18 mouse cellular contexts compared by ENCODE assay signal in genomic region chr6:100500741-100501140, GRCm38 (mm10).
A peak's percentile ranks its signal among the peaks of the same experiment; 100 is the strongest.
DNase-seq lines count a peak whose midpoint lies in the region; ATAC-seq and TF ChIP-seq lines count a peak whose summit lies in the region.
"Had no signal": no experiment of that assay in that cellular context is flagged by ENCODE, and none has a peak within 500 bp of the region (broad histone marks: within the 10 kb centered on the region; RNA-seq: fewer than 3 reads in every experiment).

No protein-coding gene starts in this region.

- peak; percentile 43 to 60 for DNase-seq in heart, adult 18-20 months
- no peak for DNase-seq in heart, embryonic 10.5 days (ENCODE audit: low spot score)
- peak; percentile 72 for DNase-seq in MN1 (ENCODE audit: low spot score)
- peak; percentile 73 for DNase-seq in adipocyte (ENCODE audit: low spot score)
- DNase-seq in heart, postnatal 25 days (ENCODE audit: low spot score), result peak; percentile 22
- no peak for DNase-seq in stomach, postnatal 0 days (ENCODE audit: low spot score)
- DNase-seq in kidney, adult 9 months, result no peak
- DNase-seq: cerebellum, postnatal 10 days; kidney, adult 11 months; liver, postnatal 0 days; lung, postnatal 36 days; right cerebral cortex, postnatal 25 days; thymus, adult 2 months had no signal

- H3K9me3 ChIP-seq in heart, embryonic 10.5 days, result no peaks in the 10 kb centered on the region
- H3K9me3 ChIP-seq in stomach, postnatal 0 days (ENCODE audit: control insufficient read depth, low read length), result no peaks in the 10 kb centered on the region
- H3K9me3 ChIP-seq: embryonic facial prominence, embryonic 13.5 days; forebrain, embryonic 10.5 days; limb, embryonic 15.5 days; midbrain, embryonic 12.5 days had no signal

- 58% methylated on average over 2 of the region's 2 CpGs for WGBS in heart, embryonic 10.5 days
- 65% methylated on average over 2 of the region's 2 CpGs for WGBS in stomach, postnatal 0 days

- H3K4me2 ChIP-seq in stomach, postnatal 0 days (replicated peaks; ENCODE audit: low read depth), result no peak overlapping the region
- H3K4me2 ChIP-seq: embryonic facial prominence, embryonic 13.5 days; limb, embryonic 15.5 days; midbrain, embryonic 12.5 days had no signal

- no peak overlapping the region for H3K9ac ChIP-seq in stomach, postnatal 0 days (ENCODE audit: low read length)
- H3K9ac ChIP-seq: embryonic facial prominence, embryonic 13.5 days; limb, embryonic 15.5 days; liver, postnatal 0 days; midbrain, embryonic 12.5 days had no signal

- TF ChIP-seq CTCF in stomach, postnatal 0 days (IDR thresholded peaks at IDR 0.05; ENCODE audit: low read depth), result no peak

- intact Hi-C loops in heart, postnatal 25 days (cut with DNase I), result loop anchor here (5.0 kb wide), 1 partner anchor 213 kb away; the partner anchor contains the start of gene Rybp

- no peaks in the 10 kb centered on the region for H3K36me3 ChIP-seq in heart, embryonic 10.5 days
- no peaks in the 10 kb centered on the region for H3K36me3 ChIP-seq in stomach, postnatal 0 days (ENCODE audit: control insufficient read depth, insufficient read depth, low read length)
- H3K36me3 ChIP-seq: embryonic facial prominence, embryonic 13.5 days; forebrain, embryonic 10.5 days; limb, embryonic 15.5 days; midbrain, embryonic 12.5 days had no signal

- no peak overlapping the region for H3K27ac ChIP-seq in heart, embryonic 10.5 days
- H3K27ac ChIP-seq in stomach, postnatal 0 days (replicated peaks), result no peak overlapping the region
- H3K27ac ChIP-seq: embryonic facial prominence, embryonic 13.5 days; forebrain, embryonic 10.5 days; limb, embryonic 15.5 days; midbrain, embryonic 12.5 days had no signal

- no peak overlapping the region for H3K4me3 ChIP-seq in heart, embryonic 10.5 days
- no peak overlapping the region for H3K4me3 ChIP-seq in stomach, postnatal 0 days (ENCODE audit: low read depth, low read length)
- H3K4me3 ChIP-seq: embryonic facial prominence, embryonic 13.5 days; forebrain, embryonic 10.5 days; limb, embryonic 15.5 days; midbrain, embryonic 12.5 days had no signal

- peaks cover 36% of the 10 kb centered on the region for H3K4me1 ChIP-seq in heart, embryonic 10.5 days
- 0 out of 2 replicates have a peak, but pooled peaks cover 2% of the 10 kb centered on the region for H3K4me1 ChIP-seq in stomach, postnatal 0 days (replicated peaks; ENCODE audit: control insufficient read depth, insufficient read depth)

- ATAC-seq in stomach, postnatal 0 days (ENCODE audit: low FRiP score, low TSS enrichment), result no peak
- ATAC-seq: hindbrain, embryonic 16.5 days; liver, postnatal 0 days had no signal

- peaks cover 24% of the 10 kb centered on the region for H3K27me3 ChIP-seq in heart, embryonic 10.5 days (ENCODE audit: insufficient read depth, poor library complexity, severe bottlenecking)
- no peaks in the 10 kb centered on the region for H3K27me3 ChIP-seq in stomach, postnatal 0 days (ENCODE audit: control insufficient read depth, insufficient read depth, low read length)
- H3K27me3 ChIP-seq: embryonic facial prominence, embryonic 13.5 days had no signal

- no peak for TF ChIP-seq EP300 in stomach, postnatal 0 days (optimal IDR thresholded peaks at IDR 0.05)

Comparison
In these comparisons a context has a peak if more than half of its experiments do, and no peak if none do; other contexts are left out.
1. DNase-seq: peak in heart, adult 18-20 months (2 of 2), MN1 (single experiment), adipocyte (single experiment) and heart, postnatal 25 days (single experiment); none in heart, embryonic 10.5 days (single experiment), stomach, postnatal 0 days (single experiment) and kidney, adult 9 months (single experiment).